Mouse (Mus musculus) bone marrow, adult 2 months (tissue): Measurements from ENCODE around the gene Rpgrip1.

Experiments used
- CTCF ChIP-seq: fragments of 200-500 bp; IDR thresholded peaks from 2 replicates; pipeline ENCODE4 v1.5.1; 2011; ENCODE audit warnings: low read length, control low read depth; ENCODE audit not compliant: control insufficient read depth, insufficient read depth
- POLR2A ChIP-seq: fragments of 200-500 bp; IDR thresholded peaks from 2 replicates; pipeline ENCODE4 v1.6.1; 2011; ENCODE audit warnings: low read depth, mild to moderate bottlenecking, control low read depth, low read length, borderline replicate concordance; ENCODE audit not compliant: control insufficient read depth

- TF ChIP-seq CTCF (no peak), POLR2A (no peak)
Measured at GRCm38 (mm10) chr14:52099563-52099962, 10.9 kb upstream of the Rpgrip1 start.
